Mouse (Mus musculus) heart, embryonic 14.5 days (tissue): ENCODE data around the gene Mpig6b. TPM values are rescaled to one million over a fixed set of nuclear protein-coding genes. Genes with fewer than 3 reads are reported as not detected.

Experiments
- ATAC-seq: fragments of 200-750 bp; cut with Nextera tagmentation; 2 replicates; pipeline ENCODE4 v1.8.0; 2017; ENCODE audit warnings: low read depth, moderate TSS enrichment; ENCODE audit not compliant: insufficient number of reproducible peaks, insufficient read depth, low FRiP score
- H3K27ac ChIP-seq, 2 experiments: fragments of 200-500 bp in 1 of 2; fragments of 300-500 bp in 1 of 2; sonication (generic) in 1 of 2; replicated peaks in 1 of 2; 2 replicates each; pipeline ENCODE4 v1.5.1; 2012 to 2014; ENCODE audit warnings: low read depth in 2 of 2, low read length in 2 of 2, control low read depth in 1 of 2, mild to moderate bottlenecking in 1 of 2, mixed read lengths in 1 of 2; ENCODE audit not compliant: control insufficient read depth in 1 of 2, insufficient read depth in 1 of 2
- H3K27me3 ChIP-seq: fragments of 300-500 bp; sonication (generic); 2 replicates; pipeline ENCODE4 v1.6.1; 2014; ENCODE audit warnings: mild to moderate bottlenecking, low read length, control low read depth; ENCODE audit not compliant: control insufficient read depth, insufficient read depth
- H3K36me3 ChIP-seq: fragments of 300-500 bp; sonication (generic); 2 replicates; pipeline ENCODE4 v1.6.1; 2014; ENCODE audit warnings: mild to moderate bottlenecking, control low read depth, low read length, mixed read lengths; ENCODE audit not compliant: control insufficient read depth, insufficient read depth
- H3K4me1 ChIP-seq, 2 experiments: fragments of 200-500 bp in 1 of 2; fragments of 300-500 bp in 1 of 2; sonication (generic) in 1 of 2; 2 replicates each; pipeline ENCODE4 v1.6.1; 2012 to 2014; ENCODE audit warnings: low read length in 2 of 2, control low read depth in 1 of 2, mixed read lengths in 1 of 2; ENCODE audit not compliant: control insufficient read depth in 2 of 2, insufficient read depth in 2 of 2
- H3K4me2 ChIP-seq: fragments of 300-500 bp; sonication (generic); 2 replicates; pipeline ENCODE4 v1.6.1; 2014; ENCODE audit warnings: mild to moderate bottlenecking, low read length
- H3K4me3 ChIP-seq, 2 experiments: fragments of 200-500 bp in 1 of 2; fragments of 300-500 bp in 1 of 2; sonication (generic) in 1 of 2; 2 replicates each; pipeline ENCODE4 v1.5.1; 2012 to 2014; ENCODE audit warnings: low read length in 2 of 2, mild to moderate bottlenecking in 2 of 2, control low read depth in 1 of 2, low read depth in 1 of 2, moderate library complexity in 1 of 2; ENCODE audit not compliant: control insufficient read depth in 1 of 2, insufficient read depth in 1 of 2
- H3K9ac ChIP-seq: fragments of 300-500 bp; sonication (generic); 2 replicates; pipeline ENCODE4 v1.6.1; 2014; ENCODE audit warnings: mild to moderate bottlenecking, low read length
- H3K9me3 ChIP-seq: fragments of 300-500 bp; sonication (generic); 2 replicates; pipeline ENCODE4 v1.6.1; 2016; ENCODE audit warnings: low read length, control low read depth; ENCODE audit not compliant: control insufficient read depth
- WGBS: fragments of 180-500 bp; shearing (Covaris S2); extraction: QIAGEN DNeasy Blood & Tissue Kit; methylation state at CpG from one replicate; pipeline ENCODE4 v1.1.7; 2014; 5-methylcytosine and 5-hydroxymethylcytosine counted together
- polyA plus RNA-seq: library from polyadenylated mRNA; unstranded; fragments of >200 nt; fragmentation: Nextera tagmentation; extraction: Ambion mirVana; gene quantifications from 2 replicates; pipeline ENCODE4 v1.2.1, GENCODE M21; 2014

The Mpig6b gene
- polyA plus RNA-seq, 1 experiment from 2014 or later: 0.54 TPM

DNA sequence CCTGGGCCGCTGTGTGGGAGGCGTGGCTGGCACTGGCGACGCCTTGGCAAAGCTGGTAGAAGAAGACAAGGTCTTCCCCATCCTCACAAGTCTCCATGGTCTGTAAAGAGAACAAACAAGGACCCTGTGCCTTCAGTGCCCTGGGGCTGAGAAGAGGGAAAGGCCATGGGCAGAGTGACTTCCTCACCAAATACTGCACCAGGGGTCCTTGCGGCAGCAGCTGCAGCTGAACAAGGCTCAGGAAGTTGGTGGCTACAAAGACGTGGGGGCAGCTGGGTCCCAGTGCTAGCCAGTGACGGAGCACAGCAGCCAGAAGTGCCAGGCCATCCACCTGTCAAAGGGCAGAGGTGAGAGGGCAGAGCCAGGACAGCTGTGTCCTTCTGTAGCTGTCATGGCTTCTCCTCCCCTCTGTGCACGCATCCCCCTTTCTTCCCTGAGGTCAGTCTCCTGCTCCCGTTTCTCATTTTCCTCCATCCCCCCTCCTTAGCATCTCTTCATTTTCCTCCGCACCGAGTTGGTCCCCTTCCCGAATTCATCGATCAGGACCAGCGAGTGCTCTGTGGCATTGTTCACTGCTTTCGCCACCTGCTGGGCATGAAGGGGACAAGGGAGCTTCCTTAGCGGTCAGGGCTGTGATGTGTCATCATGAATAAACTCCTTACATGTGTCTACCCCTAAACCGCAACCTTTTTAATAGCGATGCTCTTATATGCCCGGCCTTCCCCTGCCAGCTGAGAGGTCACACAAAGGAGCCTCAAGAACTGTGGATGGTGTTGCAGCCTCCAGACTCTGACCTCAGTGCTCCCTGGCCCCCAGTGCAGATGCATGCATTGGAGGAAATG is 36.1 kb downstream of the Mpig6b start:
- Histone ChIP-seq H3K4me1 (peaks cover 6 to 14% of the 10 kb centered on the region in 2 experiments; a peak in 2 of 4 replicates), H3K9ac (0 out of 2 replicates have a peak overlapping the region, but pooled peaks have one; percentile 25), H3K4me2 (no peak overlapping the region)

GRCm38 (mm10) chr17:35028315-35028714 is 37.7 kb downstream of the Mpig6b start:
- WGBS: 64% methylated on average over 2 of the region's 2 CpGs
- Histone ChIP-seq H3K27me3 (no peaks in the 10 kb centered on the region), H3K4me3 (no peak overlapping the region), H3K27ac (no peak overlapping the region), H3K9ac (no peak overlapping the region), H3K9me3 (no peaks in the 10 kb centered on the region), H3K36me3 (no peaks in the 10 kb centered on the region), H3K4me1 (peaks cover 16 to 29% of the 10 kb centered on the region in 2 experiments), H3K4me2 (no peak overlapping the region)
- no peak for ATAC-seq

More for the DNA sequence above, 36.1 kb downstream of the Mpig6b start:
- no peak overlapping the region for H3K4me3 ChIP-seq
- no peaks in the 10 kb centered on the region for H3K36me3 ChIP-seq
- no peaks in the 10 kb centered on the region for H3K9me3 ChIP-seq
- H3K27me3 ChIP-seq: no peaks in the 10 kb centered on the region
- 41% methylated on average over 19 of the region's 19 CpGs for WGBS
- H3K27ac ChIP-seq: no peak overlapping the region
- no peak for ATAC-seq

- Histone ChIP-seq H3K27me3 (no peaks in the 10 kb centered on the region), H3K4me1 (peaks cover 19 to 30% of the 10 kb centered on the region in 2 experiments), H3K9ac (peak within 1 kb of the TSS; percentile 41), H3K4me2 (no peak within 1 kb of the TSS), H3K4me3 (no peak within 1 kb of the TSS), H3K27ac (peak within 1 kb of the TSS in 1 of 2 experiments; percentile 50; a peak in 2 of 4 replicates), H3K36me3 (no peaks in the 10 kb centered on the region), H3K9me3 (no peaks in the 10 kb centered on the region)
- 40% methylated on average over 13 of the region's 13 CpGs for WGBS
- no peak for ATAC-seq
Observed at GRCm38 (mm10) chr17:35027277-35028068, 38.5 kb downstream of the Mpig6b start, which contains the start of gene Sapcd1. Sapcd1 (minus strand) TSS chr17:35028016.

- Histone ChIP-seq H3K27me3 (no peaks in the 10 kb centered on the region), H3K27ac (no peak overlapping the region), H3K4me3 (no peak overlapping the region), H3K4me1 (peaks cover 25 to 39% of the 10 kb centered on the region in 2 experiments), H3K9me3 (no peaks in the 10 kb centered on the region), H3K9ac (no peak overlapping the region), H3K36me3 (no peaks in the 10 kb centered on the region), H3K4me2 (no peak overlapping the region)
- no peak for ATAC-seq
- WGBS: 75% methylated on average over 5 of the region's 5 CpGs
Observed at GRCm38 (mm10) chr17:35026206-35026605, 39.8 kb downstream of the Mpig6b start.

- Histone ChIP-seq H3K4me1 (peaks cover 25 to 37% of the 10 kb centered on the region in 2 experiments), H3K9ac (no peak overlapping the region), H3K4me2 (no peak overlapping the region), H3K36me3 (no peaks in the 10 kb centered on the region), H3K27me3 (no peaks in the 10 kb centered on the region), H3K9me3 (no peaks in the 10 kb centered on the region), H3K27ac (no peak overlapping the region), H3K4me3 (no peak overlapping the region)
- 65% methylated on average over 5 of the region's 10 CpGs for WGBS
- ATAC-seq: no peak
Observed at GRCm38 (mm10) chr17:35024691-35025488, 41.1 kb downstream of the Mpig6b start.

DNA sequence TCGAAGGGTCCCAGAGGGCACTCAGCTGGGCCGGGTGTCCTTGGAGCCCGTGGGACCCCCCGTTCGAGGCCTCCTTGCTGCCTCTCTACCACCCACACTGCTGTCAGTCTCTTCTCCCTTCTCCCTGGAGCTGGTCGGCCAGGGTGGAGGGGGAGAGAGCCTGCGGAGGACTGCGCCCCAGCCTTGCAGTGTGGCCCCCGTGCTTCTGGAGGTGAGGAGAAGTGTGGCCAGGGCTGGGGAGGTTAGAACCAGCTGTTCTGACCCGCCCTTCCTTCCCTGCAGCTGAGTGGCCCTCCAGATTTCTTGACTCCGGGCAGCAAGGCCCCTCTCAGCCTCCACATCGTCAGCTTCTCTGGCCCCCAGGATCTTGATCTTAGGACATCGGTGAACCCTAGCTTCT is 41.7 kb downstream of the Mpig6b start:
- WGBS: 56% methylated on average over 13 of the region's 13 CpGs
- no peaks in the 10 kb centered on the region for H3K9me3 ChIP-seq
- H3K27ac ChIP-seq: no peak overlapping the region
- no peak overlapping the region for H3K9ac ChIP-seq
- H3K4me1 ChIP-seq: peaks cover 25 to 34% of the 10 kb centered on the region in 2 experiments
- H3K4me3 ChIP-seq: no peak overlapping the region
- H3K36me3 ChIP-seq: no peaks in the 10 kb centered on the region
- H3K4me2 ChIP-seq: no peak overlapping the region
- ATAC-seq: no peak
- H3K27me3 ChIP-seq: no peaks in the 10 kb centered on the region

GRCm38 (mm10) chr17:35023756-35024155 is 42.2 kb downstream of the Mpig6b start:
- WGBS: 68% methylated on average over 4 of the region's 4 CpGs
- Histone ChIP-seq H3K36me3 (no peaks in the 10 kb centered on the region), H3K4me3 (no peak overlapping the region), H3K4me2 (no peak overlapping the region), H3K9me3 (no peaks in the 10 kb centered on the region), H3K4me1 (peaks cover 25 to 34% of the 10 kb centered on the region in 2 experiments), H3K9ac (no peak overlapping the region), H3K27ac (no peak overlapping the region), H3K27me3 (no peaks in the 10 kb centered on the region)
- no peak for ATAC-seq
